Mouse (Mus musculus) liver, embryonic 12.5 days (tissue): ENCODE measurements at regions not wholly inside any gene's neighbourhood (a gene's known extent, or its start where the extent isn't known, plus 50 kb on each side); places are given as distances from the start of the nearest gene placed in this dataset. TPM values are rescaled to one million over a fixed set of nuclear protein-coding genes. Genes with fewer than 3 reads are reported as not detected.
"Not testable (repeated sequence)": the region's sequence is repeated elsewhere in the genome, so short reads cannot be mapped to it uniquely, and the experiment has no call there.

Experiments used
- ATAC-seq: fragments of 200-750 bp; cut with Nextera tagmentation; 2 replicates; pipeline ENCODE4 v1.8.0; 2017; ENCODE audit warnings: moderate number of reproducible peaks, mild to moderate bottlenecking, moderate library complexity
- H3K27ac ChIP-seq: fragments of 300-500 bp; sonication (generic); 2 replicates; pipeline ENCODE4 v1.5.1; 2016; ENCODE audit warnings: mild to moderate bottlenecking
- H3K27me3 ChIP-seq: fragments of 300-500 bp; sonication (generic); replicated peaks from 2 replicates; pipeline ENCODE4 v1.6.1; 2016; ENCODE audit warnings: mild to moderate bottlenecking, moderate library complexity
- H3K36me3 ChIP-seq: fragments of 300-500 bp; sonication (generic); 2 replicates; pipeline ENCODE4 v1.6.1; 2016; ENCODE audit warnings: mild to moderate bottlenecking, moderate library complexity
- H3K4me1 ChIP-seq: fragments of 300-500 bp; sonication (generic); 2 replicates; pipeline ENCODE4 v1.6.1; 2016
- H3K4me2 ChIP-seq: fragments of 300-500 bp; sonication (generic); 2 replicates; pipeline ENCODE4 v1.6.1; 2016; ENCODE audit warnings: mild to moderate bottlenecking, moderate library complexity
- H3K4me3 ChIP-seq: fragments of 300-500 bp; sonication (generic); 2 replicates; pipeline ENCODE4 v1.5.1; 2016; ENCODE audit warnings: mild to moderate bottlenecking, moderate library complexity
- H3K9ac ChIP-seq: fragments of 300-500 bp; sonication (generic); 2 replicates; pipeline ENCODE4 v1.6.1; 2016; ENCODE audit warnings: mild to moderate bottlenecking, moderate library complexity
- H3K9me3 ChIP-seq: fragments of 300-500 bp; sonication (generic); replicated peaks from 2 replicates; pipeline ENCODE4 v1.6.1; 2016; ENCODE audit warnings: mild to moderate bottlenecking, moderate library complexity
- WGBS: fragments of 180-500 bp; shearing (Covaris S2); methylation state at CpG from one replicate; pipeline ENCODE4 v1.1.7; 2016; ENCODE audit not compliant: insufficient replicate concordance; 5-methylcytosine and 5-hydroxymethylcytosine counted together
- microRNA-seq: library from miRNA; unstranded; fragments of <30 nt; microRNA quantifications from one replicate; pipeline ENCODE4, GENCODE M21; 2017

DNA sequence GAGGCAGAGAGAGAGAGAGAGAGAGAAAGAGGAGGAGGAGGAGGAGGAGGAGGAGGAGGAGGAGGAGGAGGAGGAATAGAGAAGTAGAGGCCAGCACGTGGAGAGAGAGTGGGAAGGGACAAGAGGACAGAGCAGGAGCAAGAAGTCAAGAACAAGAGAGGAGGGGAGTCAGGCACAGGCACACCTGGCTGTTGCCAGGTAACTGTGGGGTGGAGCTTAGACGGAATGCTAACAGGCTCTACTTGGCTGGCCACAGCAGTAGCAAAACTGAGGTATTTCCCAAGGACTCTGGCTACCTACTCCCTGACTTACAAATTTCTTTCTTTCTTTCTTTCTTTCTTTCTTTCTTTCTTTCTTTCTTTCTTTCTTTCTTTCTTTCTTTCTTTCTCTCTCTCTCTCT lies 57.1 kb upstream of the Max start:
- not testable (repeated sequence) for H3K27ac ChIP-seq, H3K27me3 ChIP-seq, H3K9me3 ChIP-seq, H3K36me3 ChIP-seq, H3K4me1 ChIP-seq, H3K9ac ChIP-seq, ATAC-seq, H3K4me3 ChIP-seq, H3K4me2 ChIP-seq
- 56% methylated on average over 2 of the region's 2 CpGs for WGBS

DNA sequence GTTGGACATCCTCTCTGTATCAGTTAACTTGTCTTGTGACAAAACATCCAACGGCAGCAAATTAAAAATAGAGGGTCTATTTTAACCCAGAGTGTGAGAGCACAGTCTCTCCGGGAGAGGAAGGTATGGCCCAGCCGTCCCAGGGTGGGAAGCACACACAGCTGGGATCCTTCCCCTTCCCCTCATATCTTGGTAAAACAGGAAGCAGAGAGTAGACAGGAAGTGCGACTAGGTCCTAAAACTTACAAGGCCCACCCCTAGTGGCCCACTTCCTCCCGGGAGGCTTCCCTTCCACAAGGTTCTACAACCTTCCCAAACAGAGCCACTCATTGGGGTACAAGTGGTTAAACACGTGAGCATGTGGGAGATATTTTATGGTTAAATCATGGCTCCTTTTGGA lies 56.4 kb upstream of the Max start:
- H3K4me2 ChIP-seq = no peak overlapping the region
- 46% methylated on average over 6 of the region's 6 CpGs for WGBS

DNA sequence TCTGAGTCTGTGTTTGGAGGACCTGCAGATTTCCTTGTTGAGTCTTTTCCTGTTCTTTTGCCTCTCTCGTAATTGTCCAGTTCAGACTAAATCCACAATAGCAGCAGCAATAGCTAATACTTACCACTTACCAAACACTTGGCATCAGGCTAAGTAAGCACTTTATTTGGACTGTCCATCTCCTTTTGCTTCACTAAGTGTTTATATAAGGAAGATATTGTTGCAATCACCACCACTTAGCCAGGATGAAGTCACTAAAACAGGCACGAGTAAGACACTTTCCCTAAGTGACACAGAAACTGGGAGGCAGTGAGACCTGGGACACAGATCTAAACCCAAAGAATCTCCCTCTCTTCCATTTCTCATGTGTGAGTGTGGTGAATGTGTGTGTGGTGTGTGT lies 52.9 kb upstream of the Max start:
- H3K27me3 ChIP-seq = no peaks in the 10 kb centered on the region
- H3K4me3 ChIP-seq = no peak overlapping the region
- peaks cover 16% of the 10 kb centered on the region for H3K4me1 ChIP-seq
- H3K9ac ChIP-seq = no peak overlapping the region
- 47% methylated on average over 2 of the region's 2 CpGs for WGBS
- H3K9me3 ChIP-seq = no peaks in the 10 kb centered on the region
- no peak overlapping the region for H3K4me2 ChIP-seq
- no peaks in the 10 kb centered on the region for H3K36me3 ChIP-seq
- H3K27ac ChIP-seq = no peak overlapping the region
- ATAC-seq = no peak

More for the DNA sequence above, 56.4 kb upstream of the Max start:
- Histone ChIP-seq H3K27me3 (0 out of 2 replicates have a peak, but pooled peaks cover 3% of the 10 kb centered on the region), H3K4me3 (no peak overlapping the region), H3K4me1 (no peaks in the 10 kb centered on the region), H3K27ac (no peak overlapping the region), H3K9me3 (no peaks in the 10 kb centered on the region), H3K36me3 (no peaks in the 10 kb centered on the region), H3K9ac (no peak overlapping the region)
- no peak for ATAC-seq

Small RNAs in the stretch of these regions (microRNA-seq; reads per million reads assigned to microRNA genes)
- not detected for gene Gm22696
